Mouse (Mus musculus): Measurements from ENCODE around the gene Synpo2.

- TF ChIP-seq CTCF (IDR thresholded peaks at IDR 0.05; ENCODE audit: low read depth, low read length), result no peak
- TF ChIP-seq POLR2A (IDR thresholded peaks at IDR 0.05; ENCODE audit: borderline replicate concordance, low read depth, low read length), result no peak
Measured at GRCm38 (mm10) chr3:123139619-123140018, 96.3 kb downstream of the Synpo2 start.

All from bone marrow macrophage, adult 2 months (primary cell).